Mouse (Mus musculus): ENCODE data around the gene Mast3. TPM values are rescaled to one million over a fixed set of nuclear protein-coding genes. Genes with fewer than 3 reads are reported as not detected.

Mast3 gene
- total and polyA plus RNA-seq, 2 experiments from 2014 or later = 24.0 to 33.2 TPM

DNA sequence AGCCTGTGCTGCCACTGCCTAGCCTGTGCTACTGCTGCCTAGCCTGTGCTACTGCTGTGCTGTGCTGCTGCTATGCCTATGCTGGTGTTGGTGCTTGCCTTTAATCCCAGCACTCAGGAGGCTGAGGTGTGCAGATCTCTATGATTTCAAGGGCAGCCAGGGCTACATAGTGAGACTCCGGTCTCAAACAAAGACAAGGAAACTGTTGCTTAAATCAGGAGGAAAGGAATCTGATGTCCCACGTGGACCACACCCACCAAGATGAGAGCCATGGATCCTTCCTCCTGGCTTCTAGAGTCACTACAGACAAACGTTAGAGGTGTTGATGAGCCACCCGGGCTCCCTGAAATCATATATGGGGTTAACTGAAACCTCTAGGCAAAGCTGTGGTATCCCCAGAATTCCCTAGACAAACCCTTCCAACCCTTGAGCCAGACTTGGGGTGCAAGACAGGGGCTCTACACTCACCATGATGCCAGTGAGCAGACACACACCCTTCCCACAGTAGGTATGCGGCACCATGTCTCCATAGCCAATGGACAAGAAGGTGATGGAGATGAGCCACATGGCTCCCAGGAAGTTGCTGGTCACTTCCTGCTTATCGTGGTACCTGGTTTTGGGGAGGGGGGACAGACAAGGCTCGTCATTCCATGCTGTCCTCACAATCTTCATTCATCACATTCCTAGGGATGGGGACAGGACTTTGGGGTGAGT is 45.4 kb upstream of the Mast3 start:
- DNase-seq (ENCODE audit: low spot score) (no peak), ATAC-seq (ENCODE audit: low FRiP score) (no peak)
- H3K4me1 ChIP-seq (ENCODE audit: insufficient read depth, low read length) = no peaks in the 10 kb centered on the region; the same call in 1 of the 2 replicates
- no peak overlapping the region for H3K9ac ChIP-seq (replicated peaks; ENCODE audit: low read length, poor library complexity, severe bottlenecking)
- no peak overlapping the region for H3K4me3 ChIP-seq (ENCODE audit: low read depth, low read length)
- H3K9me3 ChIP-seq (ENCODE audit: low read length) = no peaks in the 10 kb centered on the region
- 88% methylated on average over 7 of the region's 7 CpGs for WGBS
- no peak overlapping the region for H3K27ac ChIP-seq (ENCODE audit: low read depth, low read length)
- TF ChIP-seq CTCF (IDR thresholded peaks at IDR 0.05) = no peak
- H3K4me2 ChIP-seq (ENCODE audit: low read depth, low read length, poor library complexity, severe bottlenecking) = no peak overlapping the region
- no peaks in the 10 kb centered on the region for H3K27me3 ChIP-seq (ENCODE audit: insufficient read depth, low read length)
- 0 out of 2 replicates have a peak, but pooled peaks cover 10% of the 10 kb centered on the region for H3K36me3 ChIP-seq (ENCODE audit: insufficient read depth, low read length)

DNA sequence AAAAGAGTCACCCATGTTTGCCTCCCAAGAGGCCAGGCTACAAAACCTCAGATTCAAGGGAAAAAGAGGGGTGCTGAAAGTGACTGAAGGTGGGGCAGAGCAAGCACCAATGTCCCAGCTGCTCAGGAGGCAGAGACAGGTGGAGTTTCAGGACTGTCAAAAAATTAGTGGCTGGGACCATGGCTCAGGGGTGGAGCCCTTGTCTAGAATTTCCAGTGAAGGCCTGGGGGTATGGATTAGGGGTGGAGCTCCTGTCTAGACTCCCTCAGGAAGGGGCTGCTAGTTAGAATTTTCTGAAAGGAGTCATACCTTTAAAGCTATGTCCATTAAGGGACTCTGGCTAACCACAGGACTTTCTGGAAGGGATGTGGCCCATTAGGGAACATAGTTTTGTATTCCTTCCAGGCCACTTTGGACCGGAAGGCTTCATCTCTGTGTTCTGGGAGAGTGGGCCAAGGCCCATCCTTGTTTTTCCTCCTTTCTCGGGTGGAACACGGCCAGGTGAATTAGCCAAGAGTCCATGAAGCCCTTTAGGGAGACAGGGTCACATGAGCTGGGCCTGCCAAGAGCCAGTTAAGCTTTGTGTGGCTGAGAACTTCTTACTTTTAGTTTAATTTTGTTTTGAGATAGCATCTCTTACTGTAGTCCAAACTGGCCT is 44.6 kb upstream of the Mast3 start:
- ATAC-seq (ENCODE audit: low FRiP score) (no peak), DNase-seq (ENCODE audit: low spot score) (no peak)
- no peaks in the 10 kb centered on the region for H3K4me1 ChIP-seq (ENCODE audit: insufficient read depth, low read length)
- H3K9me3 ChIP-seq (ENCODE audit: low read length) = no peaks in the 10 kb centered on the region
- no peak overlapping the region for H3K9ac ChIP-seq (replicated peaks; ENCODE audit: low read length, poor library complexity, severe bottlenecking)
- TF ChIP-seq CTCF (IDR thresholded peaks at IDR 0.05) = no peak
- H3K4me2 ChIP-seq (ENCODE audit: low read depth, low read length, poor library complexity, severe bottlenecking) = no peak overlapping the region
- WGBS = 92% methylated on average over 3 of the region's 3 CpGs
- H3K27ac ChIP-seq (ENCODE audit: low read depth, low read length) = no peak overlapping the region
- H3K36me3 ChIP-seq (ENCODE audit: insufficient read depth, low read length) = 0 out of 2 replicates have a peak, but pooled peaks cover 10% of the 10 kb centered on the region
- H3K4me3 ChIP-seq (ENCODE audit: low read depth, low read length) = no peak overlapping the region
- no peaks in the 10 kb centered on the region for H3K27me3 ChIP-seq (ENCODE audit: insufficient read depth, low read length)

DNA sequence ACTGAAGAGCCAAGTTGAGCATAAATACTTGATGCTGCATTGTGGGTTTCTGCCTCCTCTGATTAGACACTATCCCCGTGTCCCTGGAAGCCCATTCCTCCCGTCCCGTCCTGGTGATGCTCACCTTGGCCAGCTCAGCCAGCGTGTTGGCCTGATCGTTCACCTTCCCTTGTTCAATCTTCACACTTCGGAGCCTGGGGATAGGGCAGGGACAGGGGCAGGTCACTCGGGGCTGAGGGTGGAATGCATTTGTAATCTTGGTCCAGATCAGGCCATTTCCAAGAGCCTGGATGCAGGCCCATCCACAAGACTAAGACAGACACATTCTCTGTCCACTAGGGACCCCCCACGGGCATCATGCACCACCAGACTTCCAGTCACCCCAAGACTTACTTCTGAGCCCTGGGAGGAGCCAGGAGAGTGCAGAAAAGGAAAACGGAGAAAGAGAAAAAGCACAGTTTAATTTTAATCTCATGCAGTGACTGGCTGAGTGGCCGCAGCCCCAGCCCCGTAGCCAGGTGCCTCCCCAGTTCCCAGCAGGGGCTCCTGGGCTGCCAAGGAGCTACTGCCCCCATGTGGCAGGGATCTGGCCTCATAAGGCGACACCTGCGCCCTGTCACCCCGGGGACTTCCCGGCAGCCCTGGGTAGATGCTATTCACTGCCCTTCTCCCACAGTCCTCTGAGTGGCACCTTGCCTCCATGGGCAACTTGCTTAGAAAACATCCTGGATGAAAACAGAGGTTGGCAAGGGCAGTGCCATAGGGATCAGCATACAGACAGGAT is 41.7 kb upstream of the Mast3 start:
- Histone ChIP-seq H3K4me1 (ENCODE audit: insufficient read depth, low read length) (no peaks in the 10 kb centered on the region), H3K4me3 (ENCODE audit: low read depth, low read length) (no peak overlapping the region), H3K9me3 (ENCODE audit: low read length) (no peaks in the 10 kb centered on the region), H3K9ac (replicated peaks; ENCODE audit: low read length, poor library complexity, severe bottlenecking) (no peak overlapping the region), H3K27ac (ENCODE audit: low read depth, low read length) (no peak overlapping the region), H3K4me2 (ENCODE audit: low read depth, low read length, poor library complexity, severe bottlenecking) (no peak overlapping the region), H3K27me3 (ENCODE audit: insufficient read depth, low read length) (no peaks in the 10 kb centered on the region), H3K36me3 (ENCODE audit: insufficient read depth, low read length) (0 out of 2 replicates have a peak, but pooled peaks cover 3% of the 10 kb centered on the region)
- WGBS = 52% methylated on average over 15 of the region's 15 CpGs
- no peak for ATAC-seq (ENCODE audit: low FRiP score)
- DNase-seq (ENCODE audit: low spot score) = no peak
- no peak for TF ChIP-seq CTCF (IDR thresholded peaks at IDR 0.05)

DNA sequence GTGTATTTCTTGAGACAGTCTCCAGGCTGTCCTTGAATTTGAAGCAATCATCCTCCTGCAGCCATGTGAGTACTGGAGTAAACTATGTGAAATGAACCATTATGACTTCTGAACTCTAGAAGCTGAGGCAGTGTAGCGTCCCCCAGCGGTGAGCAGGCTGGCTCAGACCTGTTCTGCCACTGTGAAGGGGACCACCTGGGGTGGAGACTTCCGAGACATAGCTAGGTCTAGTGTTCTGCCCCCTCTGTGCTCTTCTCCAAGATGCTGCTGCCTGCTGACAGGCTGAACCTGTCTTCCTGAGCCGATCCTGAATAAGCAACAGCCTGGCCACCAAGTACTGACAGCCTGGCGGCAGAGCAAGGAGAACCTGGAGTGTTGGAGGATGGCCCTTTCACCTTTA is 40.3 kb upstream of the Mast3 start:
- Histone ChIP-seq H3K4me3 (ENCODE audit: low read depth, low read length) (no peak overlapping the region), H3K27me3 (ENCODE audit: insufficient read depth, low read length) (no peaks in the 10 kb centered on the region), H3K9ac (replicated peaks; ENCODE audit: low read length, poor library complexity, severe bottlenecking) (no peak overlapping the region), H3K4me1 (ENCODE audit: insufficient read depth, low read length) (no peaks in the 10 kb centered on the region), H3K4me2 (ENCODE audit: low read depth, low read length, poor library complexity, severe bottlenecking) (no peak overlapping the region), H3K27ac (ENCODE audit: low read depth, low read length) (no peak overlapping the region), H3K36me3 (ENCODE audit: insufficient read depth, low read length) (0 out of 2 replicates have a peak, but pooled peaks cover 3% of the 10 kb centered on the region), H3K9me3 (ENCODE audit: low read length) (no peaks in the 10 kb centered on the region)
- TF ChIP-seq CTCF (IDR thresholded peaks at IDR 0.05) = no peak; the same call in 1 of the 2 replicates
- DNase-seq (ENCODE audit: low spot score) = no peak
- 42% methylated on average over 5 of the region's 5 CpGs for WGBS
- ATAC-seq (ENCODE audit: low FRiP score) = no peak

DNA sequence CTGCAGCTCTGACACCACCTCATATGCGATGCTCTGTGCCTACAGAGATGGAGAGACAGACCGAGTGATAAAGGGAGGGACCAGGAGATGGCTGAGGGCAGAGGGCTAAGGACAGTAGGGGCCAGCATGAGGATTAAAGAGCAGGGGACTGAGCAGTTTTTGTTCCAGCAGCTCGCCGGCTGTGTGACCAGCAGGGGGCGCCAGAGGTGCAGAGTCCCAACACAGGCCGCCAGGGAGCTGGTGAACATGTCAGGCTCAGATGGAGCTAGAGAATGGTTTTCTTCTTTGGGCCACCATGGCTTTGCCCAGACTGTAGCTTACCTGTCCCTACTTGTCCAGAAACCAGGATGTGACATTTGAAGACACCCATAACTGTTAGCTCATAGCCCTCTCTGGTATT is 39.7 kb upstream of the Mast3 start:
- Histone ChIP-seq H3K4me1 (ENCODE audit: insufficient read depth, low read length) (no peaks in the 10 kb centered on the region), H3K4me2 (ENCODE audit: low read depth, low read length, poor library complexity, severe bottlenecking) (no peak overlapping the region), H3K9ac (replicated peaks; ENCODE audit: low read length, poor library complexity, severe bottlenecking) (no peak overlapping the region), H3K4me3 (ENCODE audit: low read depth, low read length) (no peak overlapping the region), H3K36me3 (ENCODE audit: insufficient read depth, low read length) (0 out of 2 replicates have a peak, but pooled peaks cover 3% of the 10 kb centered on the region), H3K9me3 (ENCODE audit: low read length) (no peaks in the 10 kb centered on the region), H3K27ac (ENCODE audit: low read depth, low read length) (no peak overlapping the region), H3K27me3 (ENCODE audit: insufficient read depth, low read length) (no peaks in the 10 kb centered on the region)
- no peak for ATAC-seq (ENCODE audit: low FRiP score)
- peak; percentile 95 for TF ChIP-seq CTCF (IDR thresholded peaks at IDR 0.05)
- DNase-seq (ENCODE audit: low spot score) = peak; percentile 81
- 2% methylated on average over 6 of the region's 6 CpGs for WGBS
